Mouse (Mus musculus): ENCODE results near the gene Mphosph9. TPM values are rescaled to one million over a fixed set of nuclear protein-coding genes. Genes with fewer than 3 reads are reported as not detected.

The Mphosph9 gene
- total and polyA plus RNA-seq, 3 experiments = 10.4 to 60.8 (median 10.9) TPM

DNA sequence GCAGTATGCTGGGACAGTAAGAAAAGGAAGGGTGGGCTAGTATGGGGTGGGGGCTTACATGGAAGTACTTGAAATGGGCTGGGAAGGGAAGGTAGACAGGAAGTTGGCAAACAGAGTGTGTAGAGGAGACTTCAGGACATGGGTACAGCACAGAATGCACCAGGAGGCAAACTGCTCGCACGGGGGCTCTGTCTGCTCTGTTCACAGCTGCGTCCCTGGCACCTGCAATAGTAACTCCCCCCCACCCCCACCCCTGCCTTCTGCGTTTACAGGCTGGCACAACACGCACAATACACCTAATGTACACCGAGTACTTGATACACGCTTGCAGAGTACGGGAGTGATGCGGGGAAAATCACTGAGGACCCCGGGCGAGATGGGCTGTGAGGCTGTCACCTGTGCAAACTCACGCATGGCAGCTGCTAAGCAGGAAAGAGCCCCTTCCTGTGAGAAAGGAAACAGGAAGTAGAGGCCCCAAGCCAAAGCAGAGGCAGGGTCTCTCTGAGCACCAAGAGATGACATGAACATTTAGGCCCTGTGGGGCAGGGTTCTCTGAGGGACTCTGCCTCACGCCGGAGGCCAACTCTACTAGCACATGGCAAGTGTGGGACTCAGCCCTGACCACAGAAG is 113.1 kb downstream of the Mphosph9 start:
- TF ChIP-seq ELF1 (IDR thresholded peaks at IDR 0.05; ENCODE audit: low read depth, low read length) (no peak), E2F4 (IDR thresholded peaks at IDR 0.05; ENCODE audit: borderline replicate concordance, low read depth, low read length) (no peak), MYB (IDR thresholded peaks at IDR 0.05; ENCODE audit: low read depth, low read length) (no peak), SIN3A (IDR thresholded peaks at IDR 0.05; ENCODE audit: low read length) (no peak), MAFK (IDR thresholded peaks at IDR 0.05; ENCODE audit: borderline replicate concordance, low read depth, low read length) (no peak), EP300 (IDR thresholded peaks at IDR 0.05; ENCODE audit: low read depth in 1 of 2, low read length in 2 of 2) (no peak), CTCF (IDR thresholded peaks at IDR 0.05 in 2 of 3, conservative IDR thresholded peaks at IDR 0.05 in 1 of 3; ENCODE audit: control insufficient read depth in 1 of 3, insufficient read depth in 1 of 3, low read depth in 2 of 3, low read length in 3 of 3, poor library complexity in 1 of 3, severe bottlenecking in 1 of 3) (no peak), SMC3 (IDR thresholded peaks at IDR 0.05; ENCODE audit: low read depth, low read length) (no peak), MEF2A (IDR thresholded peaks at IDR 0.05; ENCODE audit: extremely low read depth, insufficient replicate concordance, low read depth, low read length, poor library complexity, severe bottlenecking) (no peak), CHD2 (IDR thresholded peaks at IDR 0.05; ENCODE audit: low read length) (no peak), KAT2A (conservative IDR thresholded peaks at IDR 0.05; ENCODE audit: low read depth, low read length) (no peak), RCOR1 (IDR thresholded peaks at IDR 0.05; ENCODE audit: low read depth, low read length) (no peak), MXI1 (IDR thresholded peaks at IDR 0.05; ENCODE audit: low read depth, low read length) (no peak), RAD21 (IDR thresholded peaks at IDR 0.05; ENCODE audit: low read depth, low read length) (no peak)
- no peak for DNase-seq (ENCODE audit: low read depth, low spot score)
- Histone ChIP-seq H3K36me3 (ENCODE audit: control insufficient read depth in 1 of 2, insufficient read depth in 2 of 2, low read length in 2 of 2) (no peaks in the 10 kb centered on the region), H3K9me3 (replicated peaks; ENCODE audit: insufficient read depth, low read length) (no peaks in the 10 kb centered on the region), H3K4me3 (ENCODE audit: control insufficient read depth in 1 of 2, insufficient read depth in 1 of 2, low read depth in 2 of 2, low read length in 2 of 2) (no peak overlapping the region), H3K27ac (ENCODE audit: control insufficient read depth, low read depth, low read length) (no peak overlapping the region), H3K27me3 (ENCODE audit: control insufficient read depth in 1 of 2, insufficient read depth in 2 of 2, low read length in 2 of 2) (no peaks in the 10 kb centered on the region), H3K9ac (ENCODE audit: control insufficient read depth, low read depth, low read length, poor library complexity, severe bottlenecking) (no peak overlapping the region), H3K4me1 (ENCODE audit: control insufficient read depth in 1 of 2, insufficient read depth in 2 of 2, low read length in 2 of 2) (no peaks in the 10 kb centered on the region), H3K79me2 (ENCODE audit: control insufficient read depth, insufficient read depth, low read length, poor library complexity) (no peaks in the 10 kb centered on the region)

DNA sequence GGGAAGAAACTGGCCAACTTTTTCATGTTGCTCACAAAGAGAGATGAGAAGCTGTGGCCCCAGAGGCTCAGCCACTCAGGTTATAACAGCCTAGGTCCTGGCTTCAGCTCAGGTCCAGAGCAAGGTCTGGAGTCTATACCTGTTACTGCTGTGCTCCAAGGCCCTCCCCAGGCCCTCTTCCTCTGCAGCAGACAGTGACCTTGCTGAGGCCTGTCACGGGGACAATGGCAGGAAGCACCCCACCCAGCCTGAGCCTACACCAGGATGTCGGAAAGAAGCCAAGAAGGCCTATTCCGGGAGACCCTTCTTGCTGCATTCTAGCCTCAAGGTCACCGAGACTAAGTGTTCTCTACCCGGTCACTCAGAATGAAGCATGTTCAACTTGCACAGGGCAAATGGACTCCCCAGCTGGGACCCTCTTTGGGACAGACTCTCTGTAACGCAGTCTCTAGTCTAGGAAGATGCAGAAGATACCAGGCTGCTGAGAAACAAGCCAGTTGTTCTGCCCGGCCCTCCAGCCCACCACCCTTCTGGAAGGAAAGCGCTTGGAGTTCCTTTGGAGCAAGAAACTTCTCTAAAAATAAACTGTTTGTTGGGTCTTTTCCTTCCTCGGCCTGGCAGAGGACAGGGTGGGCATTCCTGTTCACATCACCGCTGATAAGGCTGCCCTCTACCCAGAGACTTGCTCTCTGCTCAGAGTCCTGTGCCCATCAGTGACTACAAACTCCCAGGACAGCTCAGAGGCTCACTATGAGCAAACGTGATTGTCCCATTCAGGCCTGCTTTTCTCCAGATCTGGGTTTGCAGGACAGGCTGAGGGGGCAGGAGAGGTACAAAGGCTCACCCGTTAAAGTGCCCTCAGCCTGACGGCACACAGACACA is 113.9 kb downstream of the Mphosph9 start:
- Histone ChIP-seq H3K79me2 (ENCODE audit: control insufficient read depth, insufficient read depth, low read length, poor library complexity) (no peaks in the 10 kb centered on the region), H3K27ac (ENCODE audit: control insufficient read depth, low read depth, low read length) (no peak overlapping the region), H3K36me3 (ENCODE audit: control insufficient read depth in 1 of 2, insufficient read depth in 2 of 2, low read length in 2 of 2) (no peaks in the 10 kb centered on the region), H3K4me3 (ENCODE audit: control insufficient read depth in 1 of 2, insufficient read depth in 1 of 2, low read depth in 2 of 2, low read length in 2 of 2) (no peak overlapping the region), H3K9ac (ENCODE audit: control insufficient read depth, low read depth, low read length, poor library complexity, severe bottlenecking) (no peak overlapping the region), H3K4me1 (ENCODE audit: control insufficient read depth in 1 of 2, insufficient read depth in 2 of 2, low read length in 2 of 2) (no peaks in the 10 kb centered on the region), H3K9me3 (replicated peaks; ENCODE audit: insufficient read depth, low read length) (no peaks in the 10 kb centered on the region), H3K27me3 (ENCODE audit: control insufficient read depth in 1 of 2, insufficient read depth in 2 of 2, low read length in 2 of 2) (no peaks in the 10 kb centered on the region)
- no peak for DNase-seq (ENCODE audit: low read depth, low spot score)
- TF ChIP-seq MYC (IDR thresholded peaks at IDR 0.05; ENCODE audit: low read depth, low read length) (no peak), RCOR1 (IDR thresholded peaks at IDR 0.05; ENCODE audit: low read depth, low read length) (no peak), TCF12 (IDR thresholded peaks at IDR 0.05; ENCODE audit: low read depth, low read length) (no peak), MAZ (IDR thresholded peaks at IDR 0.05; ENCODE audit: low read depth, low read length) (no peak), JUND (IDR thresholded peaks at IDR 0.05; ENCODE audit: low read depth, low read length) (no peak), E2F4 (IDR thresholded peaks at IDR 0.05; ENCODE audit: borderline replicate concordance, low read depth, low read length) (no peak), SIN3A (IDR thresholded peaks at IDR 0.05; ENCODE audit: low read length) (no peak), GABPA (IDR thresholded peaks at IDR 0.05; ENCODE audit: low read depth, low read length) (no peak), NRF1 (IDR thresholded peaks at IDR 0.05; ENCODE audit: insufficient read depth, low read depth, low read length, poor library complexity, severe bottlenecking) (no peak), USF2 (IDR thresholded peaks at IDR 0.05; ENCODE audit: borderline replicate concordance in 1 of 2, insufficient read depth in 1 of 2, low read depth in 1 of 2, low read length in 2 of 2) (no peak), GATA1 (IDR thresholded peaks at IDR 0.05; ENCODE audit: low read depth, low read length) (no peak), ZKSCAN1 (IDR thresholded peaks at IDR 0.05; ENCODE audit: low read depth, low read length) (no peak)

Data from MEL (cell line).